Mouse (Mus musculus) G1E (cell line): ENCODE measurements around the gene Slc38a2.

Source experiments
- CTCF ChIP-seq: IDR thresholded peaks from 2 replicates; pipeline ENCODE4 v1.5.1; 2012; ENCODE audit warnings: low read depth, low read length, inconsistent platforms, mixed read lengths
- GATA1 ChIP-seq: IDR thresholded peaks from 2 replicates; pipeline ENCODE4 v1.6.1; 2012; ENCODE audit warnings: borderline replicate concordance, low read length, inconsistent platforms, mixed read lengths
- TAL1 ChIP-seq: conservative IDR thresholded peaks from 2 replicates; pipeline ENCODE4 v1.6.1; 2012; ENCODE audit warnings: low read depth, low read length, inconsistent platforms, mixed read lengths

DNA sequence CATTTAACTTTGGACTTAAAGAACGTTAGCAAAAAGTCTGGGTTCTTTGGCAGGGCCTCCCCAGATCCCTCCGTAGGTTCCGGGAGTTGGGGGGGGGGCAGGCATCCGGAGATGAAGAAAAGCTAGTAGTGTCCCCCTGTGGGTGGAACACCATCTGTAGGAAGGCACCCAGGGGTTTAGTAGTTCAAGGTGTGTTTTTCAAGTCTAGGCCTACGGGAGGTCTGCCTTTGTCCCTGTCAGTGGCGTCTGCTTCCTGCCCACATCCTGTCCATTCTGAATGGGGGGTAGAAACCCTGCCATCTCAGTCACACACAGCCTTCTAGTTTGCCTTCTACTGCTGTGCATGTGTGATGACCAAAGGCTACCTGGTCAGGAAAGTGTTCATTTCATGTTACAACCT is 20.6 kb upstream of the Slc38a2 start:
- TF ChIP-seq CTCF (no peak), TAL1 (no peak), GATA1 (no peak)
